Mouse (Mus musculus) olfactory bulb, adult 2 months (tissue): ENCODE data around the gene Slc22a16.

Source experiments
- CTCF ChIP-seq: fragments of 200-500 bp; IDR thresholded peaks from 2 replicates; pipeline ENCODE4 v1.5.1; 2012; ENCODE audit warnings: low read depth, mild to moderate bottlenecking, low read length, moderate library complexity; ENCODE audit not compliant: insufficient read depth
- POLR2A ChIP-seq: fragments of 200-500 bp; IDR thresholded peaks from 2 replicates; pipeline ENCODE4 v1.6.1; 2012; ENCODE audit warnings: mild to moderate bottlenecking, low read depth, low read length, moderate library complexity; ENCODE audit not compliant: insufficient read depth

- TF ChIP-seq CTCF (no peak), POLR2A (no peak)
Observed at GRCm38 (mm10) chr10:40551801-40552200, 18.3 kb upstream of the Slc22a16 start.
